Mouse (Mus musculus): ENCODE results near the gene Resf1. TPM values are rescaled to one million over a fixed set of nuclear protein-coding genes. Genes with fewer than 3 reads are reported as not detected.
"Not testable (repeated sequence)": the region's sequence is repeated elsewhere in the genome, so short reads cannot be mapped to it uniquely, and the experiment has no call there.

Gene Resf1
- polyA plus RNA-seq, 1 experiment from 2014 or later = 48.6 TPM

DNA sequence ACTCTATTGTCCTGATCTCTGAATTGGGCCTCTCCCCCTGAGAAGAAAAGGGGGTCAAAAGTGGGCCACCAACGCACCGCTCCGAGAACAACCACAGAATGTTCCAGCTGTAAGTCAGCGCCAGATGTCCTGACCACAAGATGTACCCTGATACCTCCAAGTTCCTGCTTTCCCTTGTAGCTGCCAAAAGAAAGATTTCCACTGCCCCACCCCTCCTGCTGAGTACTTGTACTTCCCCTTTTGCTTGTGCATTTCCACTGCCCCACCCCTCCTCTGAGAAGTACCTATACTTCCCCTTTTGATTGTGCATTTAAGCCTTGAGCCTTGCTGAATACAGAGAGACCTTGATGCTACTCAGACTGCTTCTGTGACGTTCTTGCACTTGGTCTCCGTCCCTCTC lies 39.0 kb downstream of the Resf1 start:
- H3K4me2 ChIP-seq (ENCODE audit: low read depth, low read length); H3K27ac ChIP-seq (replicated peaks; ENCODE audit: low read depth, low read length); DNase-seq (ENCODE audit: low spot score); H3K9ac ChIP-seq (replicated peaks; ENCODE audit: low read length); H3K36me3 ChIP-seq (replicated peaks; ENCODE audit: control insufficient read depth, insufficient read depth, low read depth, low read length); H3K27me3 ChIP-seq (ENCODE audit: control insufficient read depth, insufficient read depth, low read length); ATAC-seq (replicated peaks; ENCODE audit: insufficient number of reproducible peaks, low FRiP score, low TSS enrichment, low read depth); H3K4me3 ChIP-seq (ENCODE audit: low read depth, low read length); H3K9me3 ChIP-seq (replicated peaks; ENCODE audit: control insufficient read depth, low read length); H3K4me1 ChIP-seq (ENCODE audit: control insufficient read depth, insufficient read depth, low read length): not testable (repeated sequence)
- WGBS = 88% methylated on average over 6 of the region's 6 CpGs

DNA sequence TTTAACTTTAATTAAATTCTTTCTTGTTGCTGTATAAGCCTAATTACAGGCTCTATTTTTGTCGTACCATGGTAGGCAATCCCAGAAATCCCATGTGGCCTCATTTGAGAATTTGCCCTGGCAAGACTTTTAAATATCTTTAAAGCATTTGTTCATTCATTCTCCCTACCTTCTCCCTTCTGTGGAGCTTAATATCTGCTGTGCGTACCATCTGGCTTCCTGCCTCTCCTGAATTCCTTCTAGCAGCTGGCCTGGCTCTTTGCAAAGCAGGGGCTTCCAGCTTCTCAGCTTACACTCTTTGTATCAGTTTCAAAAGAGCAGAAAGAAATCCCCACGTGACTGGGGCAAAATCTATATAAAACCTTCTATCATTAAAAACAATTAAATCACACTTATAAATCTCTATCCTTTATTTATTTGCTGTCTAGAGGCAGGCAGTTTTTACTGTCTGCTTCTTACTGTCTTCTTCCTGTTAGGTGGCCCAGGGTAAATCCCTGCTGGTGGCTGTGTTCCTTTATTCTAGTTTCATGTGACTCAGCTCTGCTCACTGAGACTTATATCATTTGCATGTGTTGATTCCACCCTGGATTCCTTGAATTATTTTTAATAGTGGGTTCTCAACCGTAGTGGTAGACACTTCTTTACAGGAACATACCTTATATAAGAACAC lies 45.7 kb downstream of the Resf1 start:
- Histone ChIP-seq H3K4me2 (ENCODE audit: low read depth, low read length) (no peak overlapping the region), H3K36me3 (replicated peaks; ENCODE audit: control insufficient read depth, insufficient read depth, low read depth, low read length) (no peaks in the 10 kb centered on the region), H3K27me3 (ENCODE audit: control insufficient read depth, insufficient read depth, low read length) (no peaks in the 10 kb centered on the region), H3K4me1 (ENCODE audit: control insufficient read depth, insufficient read depth, low read length) (no peaks in the 10 kb centered on the region), H3K9me3 (replicated peaks; ENCODE audit: control insufficient read depth, low read length) (no peaks in the 10 kb centered on the region), H3K27ac (replicated peaks; ENCODE audit: low read depth, low read length) (no peak overlapping the region), H3K9ac (replicated peaks; ENCODE audit: low read length) (no peak overlapping the region), H3K4me3 (ENCODE audit: low read depth, low read length) (no peak overlapping the region)
- ATAC-seq (replicated peaks; ENCODE audit: insufficient number of reproducible peaks, low FRiP score, low TSS enrichment, low read depth) (no peak), DNase-seq (ENCODE audit: low spot score) (peak; percentile 15)
- WGBS = 45% methylated on average over 4 of the region's 4 CpGs

DNA sequence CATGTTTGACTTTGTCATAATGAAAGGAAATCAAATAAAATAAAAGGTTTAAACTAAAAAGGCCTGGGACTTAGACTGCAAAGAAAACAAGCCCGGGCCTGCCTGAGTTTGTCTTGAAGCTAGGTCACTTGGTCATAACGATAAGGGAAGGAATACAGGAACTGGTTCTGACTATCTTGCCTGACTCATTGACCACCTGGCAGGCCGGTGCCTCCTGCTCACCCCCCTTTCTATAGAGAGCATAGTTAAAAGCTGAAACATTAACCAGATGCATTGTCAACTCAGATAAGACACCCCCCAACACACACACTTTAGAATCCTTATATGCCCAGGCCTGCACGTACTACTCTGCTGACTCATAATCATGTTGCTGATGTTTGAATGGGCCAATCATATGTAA lies 46.6 kb downstream of the Resf1 start:
- ATAC-seq (replicated peaks; ENCODE audit: insufficient number of reproducible peaks, low FRiP score, low TSS enrichment, low read depth); H3K4me2 ChIP-seq (ENCODE audit: low read depth, low read length); H3K27me3 ChIP-seq (ENCODE audit: control insufficient read depth, insufficient read depth, low read length); DNase-seq (ENCODE audit: low spot score); H3K4me1 ChIP-seq (ENCODE audit: control insufficient read depth, insufficient read depth, low read length); H3K9me3 ChIP-seq (replicated peaks; ENCODE audit: control insufficient read depth, low read length); H3K36me3 ChIP-seq (replicated peaks; ENCODE audit: control insufficient read depth, insufficient read depth, low read depth, low read length); H3K4me3 ChIP-seq (ENCODE audit: low read depth, low read length); H3K27ac ChIP-seq (replicated peaks; ENCODE audit: low read depth, low read length); H3K9ac ChIP-seq (replicated peaks; ENCODE audit: low read length): not testable (repeated sequence)
- 86% methylated on average over 4 of the region's 4 CpGs for WGBS

DNA sequence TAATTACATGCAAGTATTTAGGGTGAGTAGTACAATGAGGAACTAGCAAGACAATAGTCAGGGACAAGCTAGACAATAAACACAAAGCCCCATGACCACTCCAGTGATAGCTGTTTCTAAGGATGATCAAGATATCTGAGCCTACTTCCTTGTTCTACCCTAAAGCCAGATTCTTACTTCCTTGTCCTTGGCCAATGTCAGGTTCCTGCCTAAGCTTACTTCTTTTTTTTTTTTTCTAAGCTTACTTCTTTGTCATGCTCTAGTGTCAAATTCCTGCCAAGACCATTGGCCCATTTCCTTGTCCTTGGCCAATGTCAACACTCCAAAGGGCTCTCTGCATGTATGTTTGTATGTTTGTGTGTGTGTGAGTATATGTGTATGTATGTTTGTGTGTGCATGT lies 47.9 kb downstream of the Resf1 start:
- Histone ChIP-seq H3K4me2 (ENCODE audit: low read depth, low read length) (no peak overlapping the region), H3K27ac (replicated peaks; ENCODE audit: low read depth, low read length) (no peak overlapping the region), H3K27me3 (ENCODE audit: control insufficient read depth, insufficient read depth, low read length) (no peaks in the 10 kb centered on the region), H3K4me3 (ENCODE audit: low read depth, low read length) (no peak overlapping the region), H3K4me1 (ENCODE audit: control insufficient read depth, insufficient read depth, low read length) (no peaks in the 10 kb centered on the region), H3K9me3 (replicated peaks; ENCODE audit: control insufficient read depth, low read length) (no peaks in the 10 kb centered on the region), H3K36me3 (replicated peaks; ENCODE audit: control insufficient read depth, insufficient read depth, low read depth, low read length) (no peaks in the 10 kb centered on the region), H3K9ac (replicated peaks; ENCODE audit: low read length) (no peak overlapping the region)
- DNase-seq (ENCODE audit: low spot score) (no peak), ATAC-seq (replicated peaks; ENCODE audit: insufficient number of reproducible peaks, low FRiP score, low TSS enrichment, low read depth) (no peak)

DNA sequence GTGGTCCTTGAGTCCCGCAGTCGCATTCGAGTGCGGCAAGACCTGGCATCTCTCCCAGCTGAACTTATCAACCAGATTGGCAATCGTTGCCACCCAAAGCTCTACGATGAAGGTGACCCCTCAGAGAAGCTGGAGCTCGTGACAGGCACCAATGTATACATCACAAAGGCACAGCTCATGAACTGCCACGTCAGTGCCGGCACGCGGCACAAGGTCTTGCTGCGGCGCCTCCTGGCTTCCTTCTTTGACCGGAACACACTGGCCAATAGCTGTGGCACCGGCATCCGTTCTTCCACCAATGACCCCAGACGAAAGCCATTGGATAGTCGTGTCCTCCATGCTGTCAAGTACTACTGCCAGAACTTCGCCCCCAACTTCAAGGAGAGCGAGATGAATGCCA lies 53.3 kb downstream of the Resf1 start:
- not testable (repeated sequence) for ATAC-seq (replicated peaks; ENCODE audit: insufficient number of reproducible peaks, low FRiP score, low TSS enrichment, low read depth); H3K27me3 ChIP-seq (ENCODE audit: control insufficient read depth, insufficient read depth, low read length); H3K27ac ChIP-seq (replicated peaks; ENCODE audit: low read depth, low read length); H3K36me3 ChIP-seq (replicated peaks; ENCODE audit: control insufficient read depth, insufficient read depth, low read depth, low read length); DNase-seq (ENCODE audit: low spot score); H3K9ac ChIP-seq (replicated peaks; ENCODE audit: low read length); H3K4me3 ChIP-seq (ENCODE audit: low read depth, low read length); H3K9me3 ChIP-seq (replicated peaks; ENCODE audit: control insufficient read depth, low read length); H3K4me1 ChIP-seq (ENCODE audit: control insufficient read depth, insufficient read depth, low read length); H3K4me2 ChIP-seq (ENCODE audit: low read depth, low read length)
- 96% methylated on average over 20 of the region's 20 CpGs for WGBS

DNA sequence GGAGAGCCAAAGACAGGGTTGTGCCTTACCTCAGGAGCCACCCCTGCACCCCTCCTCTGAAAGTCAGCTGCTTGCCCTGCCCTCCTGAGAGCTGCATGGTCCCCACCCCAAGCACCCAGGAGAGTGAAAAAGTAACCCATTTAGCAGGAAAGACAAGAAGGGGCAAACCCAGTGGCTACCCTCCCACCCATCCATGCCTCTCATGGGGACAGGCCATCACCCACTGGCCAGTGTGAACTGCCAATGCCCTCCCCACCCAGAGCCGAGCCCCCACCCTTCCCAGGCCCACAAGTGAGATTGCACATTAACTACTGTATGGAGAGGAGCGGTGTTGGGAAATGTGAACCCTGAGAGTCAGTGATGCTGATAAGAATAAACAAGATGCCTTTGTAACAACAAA lies 56.8 kb downstream of the Resf1 start:
- 93% methylated on average over 2 of the region's 2 CpGs for WGBS
- H3K9me3 ChIP-seq (replicated peaks; ENCODE audit: control insufficient read depth, low read length); DNase-seq (ENCODE audit: low spot score); H3K4me2 ChIP-seq (ENCODE audit: low read depth, low read length); H3K4me3 ChIP-seq (ENCODE audit: low read depth, low read length); H3K27ac ChIP-seq (replicated peaks; ENCODE audit: low read depth, low read length); H3K27me3 ChIP-seq (ENCODE audit: control insufficient read depth, insufficient read depth, low read length); H3K36me3 ChIP-seq (replicated peaks; ENCODE audit: control insufficient read depth, insufficient read depth, low read depth, low read length); H3K9ac ChIP-seq (replicated peaks; ENCODE audit: low read length); H3K4me1 ChIP-seq (ENCODE audit: control insufficient read depth, insufficient read depth, low read length); ATAC-seq (replicated peaks; ENCODE audit: insufficient number of reproducible peaks, low FRiP score, low TSS enrichment, low read depth): not testable (repeated sequence)

DNA sequence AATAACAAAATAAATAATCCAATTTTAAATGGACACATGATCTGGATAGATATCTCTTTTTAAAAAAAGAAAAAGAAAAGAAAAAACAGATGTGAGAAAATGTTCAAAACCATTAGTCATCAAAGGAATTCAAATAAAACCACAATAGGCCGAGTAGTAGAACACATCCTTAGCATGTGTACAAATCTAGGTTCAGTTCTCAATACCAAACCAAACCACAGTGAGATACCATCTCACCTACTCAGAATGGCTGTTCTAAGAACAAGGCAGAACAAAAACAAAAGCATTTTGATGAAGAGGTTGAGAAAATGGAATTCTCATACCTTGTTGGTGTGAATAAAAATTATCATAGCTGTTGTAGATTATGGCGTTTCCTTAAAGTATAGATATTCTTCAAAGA lies 57.2 kb downstream of the Resf1 start:
- H3K4me2 ChIP-seq (ENCODE audit: low read depth, low read length) = no peak overlapping the region
- no peaks in the 10 kb centered on the region for H3K36me3 ChIP-seq (replicated peaks; ENCODE audit: control insufficient read depth, insufficient read depth, low read depth, low read length)
- H3K9ac ChIP-seq (replicated peaks; ENCODE audit: low read length) = no peak overlapping the region
- WGBS = 91% methylated on average over 2 of the region's 2 CpGs
- no peak for ATAC-seq (replicated peaks; ENCODE audit: insufficient number of reproducible peaks, low FRiP score, low TSS enrichment, low read depth)
- no peaks in the 10 kb centered on the region for H3K4me1 ChIP-seq (ENCODE audit: control insufficient read depth, insufficient read depth, low read length)
- H3K9me3 ChIP-seq (replicated peaks; ENCODE audit: control insufficient read depth, low read length) = no peaks in the 10 kb centered on the region
- no peak overlapping the region for H3K27ac ChIP-seq (replicated peaks; ENCODE audit: low read depth, low read length)
- H3K27me3 ChIP-seq (ENCODE audit: control insufficient read depth, insufficient read depth, low read length) = no peaks in the 10 kb centered on the region
- DNase-seq (ENCODE audit: low spot score) = no peak
- no peak overlapping the region for H3K4me3 ChIP-seq (ENCODE audit: low read depth, low read length)

DNA sequence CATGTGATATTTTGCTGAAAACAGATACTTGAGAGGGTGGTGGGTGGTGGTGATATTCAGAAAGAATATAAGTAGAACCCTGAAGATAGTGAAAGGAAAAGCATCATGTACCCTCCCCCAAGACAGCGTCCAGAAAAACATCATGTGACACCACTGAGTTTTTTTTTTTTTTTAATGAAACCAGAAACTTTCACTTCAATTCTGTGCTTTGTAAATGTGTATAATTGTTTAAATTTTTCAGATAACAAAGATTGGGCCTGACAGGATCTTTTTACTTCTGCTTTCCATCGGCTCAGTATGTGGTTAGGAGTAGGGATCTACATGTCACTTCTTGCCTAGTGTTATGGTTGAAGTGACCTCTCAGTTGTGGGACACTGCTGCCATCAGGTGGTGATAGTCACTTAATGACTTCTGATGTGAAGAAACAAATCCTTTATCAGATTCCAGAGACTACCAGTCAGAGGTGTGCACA lies 65.8 kb downstream of the Resf1 start:
- 64% methylated on average over 2 of the region's 2 CpGs for WGBS
- H3K9me3 ChIP-seq (replicated peaks; ENCODE audit: control insufficient read depth, low read length) = no peaks in the 10 kb centered on the region
- ATAC-seq (replicated peaks; ENCODE audit: insufficient number of reproducible peaks, low FRiP score, low TSS enrichment, low read depth) (peak; percentile 52; the same call in 1 of the 2 replicates), DNase-seq (ENCODE audit: low spot score) (peak; percentile 72)
- H3K27me3 ChIP-seq (ENCODE audit: control insufficient read depth, insufficient read depth, low read length) = no peaks in the 10 kb centered on the region
- no peak overlapping the region for H3K27ac ChIP-seq (replicated peaks; ENCODE audit: low read depth, low read length)
- H3K36me3 ChIP-seq (replicated peaks; ENCODE audit: control insufficient read depth, insufficient read depth, low read depth, low read length) = no peaks in the 10 kb centered on the region
- H3K4me3 ChIP-seq (ENCODE audit: low read depth, low read length) = no peak overlapping the region
- H3K4me1 ChIP-seq (ENCODE audit: control insufficient read depth, insufficient read depth, low read length) = no peaks in the 10 kb centered on the region
- no peak overlapping the region for H3K4me2 ChIP-seq (ENCODE audit: low read depth, low read length)
- no peak overlapping the region for H3K9ac ChIP-seq (replicated peaks; ENCODE audit: low read length)
